Mouse (Mus musculus) lung, postnatal 0 days (tissue): ENCODE results near the gene Rbpj. TPM values are rescaled to one million over a fixed set of nuclear protein-coding genes. Genes with fewer than 3 reads are reported as not detected.

Experiments
- ATAC-seq: fragments of 200-750 bp; cut with Nextera tagmentation; 2 replicates; pipeline ENCODE4 v1.8.0; 2017; ENCODE audit warnings: moderate library complexity
- DNase-seq: peaks from one replicate; pipeline ENCODE4 v3.0.0-alpha.2; 2016; ENCODE audit warnings: low spot score
- H3K27ac ChIP-seq: fragments of 300-500 bp; sonication (generic); 2 replicates; pipeline ENCODE4 v1.5.1; 2014; ENCODE audit warnings: antibody characterized with exemption, mild to moderate bottlenecking, low read length, mixed read lengths
- H3K27me3 ChIP-seq: fragments of 300-500 bp; sonication (generic); replicated peaks from 2 replicates; pipeline ENCODE4 v1.6.1; 2014; ENCODE audit warnings: low read length, mixed read lengths; ENCODE audit not compliant: insufficient read depth
- H3K36me3 ChIP-seq: fragments of 300-500 bp; sonication (generic); 2 replicates; pipeline ENCODE4 v1.6.1; 2014; ENCODE audit warnings: low read length, mixed read lengths; ENCODE audit not compliant: insufficient read depth
- H3K4me1 ChIP-seq: fragments of 300-500 bp; sonication (generic); 2 replicates; pipeline ENCODE4 v1.6.1; 2014; ENCODE audit warnings: antibody characterized with exemption, low read depth, low read length, mixed read lengths; ENCODE audit not compliant: insufficient read depth
- H3K4me2 ChIP-seq: fragments of 300-500 bp; sonication (generic); replicated peaks from 2 replicates; pipeline ENCODE4 v1.6.1; 2014; ENCODE audit warnings: low read depth, mild to moderate bottlenecking, low read length, moderate library complexity, mixed read lengths
- H3K4me3 ChIP-seq: fragments of 300-500 bp; sonication (generic); 2 replicates; pipeline ENCODE4 v1.5.1; 2014; ENCODE audit warnings: low read depth, low read length
- H3K9ac ChIP-seq: fragments of 300-500 bp; sonication (generic); replicated peaks from 2 replicates; pipeline ENCODE4 v1.6.1; 2014; ENCODE audit warnings: low read depth, mild to moderate bottlenecking
- H3K9me3 ChIP-seq: fragments of 300-500 bp; sonication (generic); 2 replicates; pipeline ENCODE4 v1.6.1; 2016; ENCODE audit warnings: low read length, mixed read lengths
- CTCF ChIP-seq: IDR thresholded peaks from 2 replicates; pipeline ENCODE4 v1.5.1; 2016; ENCODE audit warnings: antibody characterized with exemption, mild to moderate bottlenecking
- EP300 ChIP-seq: IDR thresholded peaks from 2 replicates; pipeline ENCODE4 v1.6.1; 2016; ENCODE audit warnings: antibody characterized with exemption, mild to moderate bottlenecking, control low read depth
- WGBS: fragments of 180-500 bp; shearing (Covaris S2); extraction: QIAGEN DNeasy Blood & Tissue Kit; methylation state at CpG from one replicate; pipeline ENCODE4 v1.1.7; 2014; 5-methylcytosine and 5-hydroxymethylcytosine counted together
- polyA plus RNA-seq: library from polyadenylated mRNA; unstranded; fragments of >200 nt; fragmentation: Nextera tagmentation; extraction: Ambion mirVana; gene quantifications from 2 replicates; pipeline ENCODE4 v1.2.1, GENCODE M21; 2015

Rbpj gene
- polyA plus RNA-seq, 1 experiment from 2014 or later: 22.7 TPM

DNA sequence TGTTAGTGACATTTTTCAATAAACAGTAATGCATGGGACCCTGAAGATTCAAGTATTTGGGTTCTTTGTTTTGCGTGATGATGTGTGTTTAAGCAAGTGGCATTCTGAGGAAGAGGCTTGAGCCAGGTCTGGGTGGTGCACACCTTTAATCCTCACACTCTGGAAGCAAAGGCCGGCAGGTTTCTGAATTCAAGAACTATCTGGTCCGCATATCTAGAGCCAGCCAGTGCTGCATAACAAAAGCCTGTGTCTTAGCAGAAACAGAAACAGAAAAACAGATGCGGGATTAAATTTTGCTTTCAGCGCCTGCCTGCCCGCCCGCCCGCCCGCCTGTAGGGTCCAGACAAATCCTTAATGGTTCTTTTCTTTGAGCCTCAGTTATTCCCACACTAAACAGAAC is 1.6 kb downstream of the Rbpj start:
- DNase-seq (no peak), ATAC-seq (no peak)
- Histone ChIP-seq H3K36me3 (no peaks in the 10 kb centered on the region), H3K4me2 (no peak overlapping the region), H3K9ac (no peak overlapping the region), H3K27ac (no peak overlapping the region), H3K9me3 (no peaks in the 10 kb centered on the region), H3K4me3 (no peak overlapping the region), H3K27me3 (no peaks in the 10 kb centered on the region), H3K4me1 (no peaks in the 10 kb centered on the region)
- 87% methylated on average over 9 of the region's 9 CpGs for WGBS
- TF ChIP-seq EP300 (no peak), CTCF (no peak)

GRCm38 (mm10) chr5:53468366-53468765 is 2.4 kb downstream of the Rbpj start:
- TF ChIP-seq CTCF: no peak
- TF ChIP-seq EP300: no peak
- Histone ChIP-seq H3K36me3 (no peaks in the 10 kb centered on the region), H3K9me3 (no peaks in the 10 kb centered on the region), H3K27me3 (no peaks in the 10 kb centered on the region), H3K4me3 (no peak overlapping the region), H3K4me1 (no peaks in the 10 kb centered on the region), H3K4me2 (no peak overlapping the region), H3K27ac (no peak overlapping the region), H3K9ac (no peak overlapping the region)
- ATAC-seq (no peak), DNase-seq (no peak)
- WGBS: 60% methylated on average over 8 of the region's 8 CpGs

GRCm38 (mm10) chr5:53469098-53469776 is 3.3 kb downstream of the Rbpj start:
- Histone ChIP-seq H3K4me3 (no peak overlapping the region), H3K27ac (no peak overlapping the region), H3K36me3 (no peaks in the 10 kb centered on the region), H3K4me2 (peak overlapping the region; percentile 17; the same call in 1 of the 2 replicates), H3K27me3 (no peaks in the 10 kb centered on the region), H3K9me3 (no peaks in the 10 kb centered on the region), H3K4me1 (no peaks in the 10 kb centered on the region), H3K9ac (no peak overlapping the region)
- ATAC-seq (peak; percentile 30), DNase-seq (peak; percentile 33)
- WGBS: 50% methylated on average over 6 of the region's 6 CpGs
- no peak for TF ChIP-seq CTCF
- TF ChIP-seq EP300: no peak

GRCm38 (mm10) chr5:53469777-53470131 is 3.8 kb downstream of the Rbpj start:
- H3K4me2 ChIP-seq: peak overlapping the region; percentile 17; the same call in 1 of the 2 replicates
- ATAC-seq (no peak), DNase-seq (no peak)
- H3K4me1 ChIP-seq: no peaks in the 10 kb centered on the region
- H3K36me3 ChIP-seq: no peaks in the 10 kb centered on the region
- WGBS: 52% methylated on average over 9 of the region's 9 CpGs
- H3K9me3 ChIP-seq: no peaks in the 10 kb centered on the region
- no peak overlapping the region for H3K4me3 ChIP-seq
- no peak overlapping the region for H3K9ac ChIP-seq
- no peak for TF ChIP-seq CTCF
- H3K27ac ChIP-seq: no peak overlapping the region
- H3K27me3 ChIP-seq: no peaks in the 10 kb centered on the region

DNA sequence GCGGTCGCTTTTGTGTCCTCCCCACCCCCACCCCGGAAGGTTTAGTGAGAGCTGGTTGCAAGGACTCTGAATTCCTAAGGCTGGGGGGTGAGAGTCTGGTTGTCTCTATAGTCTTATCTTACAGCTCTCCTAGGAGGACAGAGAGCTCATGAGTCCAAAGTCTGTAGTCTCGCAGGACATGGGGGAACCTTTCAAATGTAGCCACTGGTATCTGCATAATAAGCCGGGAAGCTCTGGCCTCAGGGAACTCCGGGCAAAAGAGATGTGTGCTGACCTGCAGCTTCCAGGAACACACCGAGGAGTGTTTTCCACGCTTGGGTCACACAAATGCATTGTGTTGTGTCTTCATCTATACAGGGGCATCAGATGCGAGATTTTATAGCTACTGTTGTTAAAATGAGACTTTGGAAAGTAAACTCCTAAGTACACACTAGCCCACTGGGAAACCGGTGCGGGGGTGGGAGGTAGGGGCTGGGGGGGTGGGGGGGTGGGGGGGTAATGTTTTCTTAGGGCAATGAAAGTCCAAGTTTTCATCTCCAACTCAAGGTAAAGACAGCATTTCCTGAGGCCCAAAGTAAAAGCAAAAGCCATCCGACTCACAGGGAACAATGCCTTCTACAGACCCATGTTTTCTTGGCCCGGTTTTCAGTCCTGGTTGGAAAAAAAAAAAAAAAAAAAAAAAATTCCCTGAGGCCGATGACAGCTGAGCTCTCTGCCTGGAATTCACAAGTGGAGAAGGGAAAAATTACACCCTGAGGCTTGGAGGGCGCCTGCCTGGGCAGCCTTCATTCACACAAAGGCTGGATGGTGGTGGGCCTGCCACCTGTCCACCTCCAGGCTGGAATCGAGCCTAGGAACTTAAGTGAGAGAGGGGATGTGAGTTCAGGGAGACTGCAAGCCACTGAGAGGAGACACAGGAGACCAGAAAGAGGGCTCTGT is 4.5 kb downstream of the Rbpj start:
- DNase-seq (peak; percentile 30), ATAC-seq (no peak)
- no peaks in the 10 kb centered on the region for H3K9me3 ChIP-seq
- WGBS: 34% methylated on average over 16 of the region's 16 CpGs
- no peak overlapping the region for H3K27ac ChIP-seq
- no peaks in the 10 kb centered on the region for H3K27me3 ChIP-seq
- no peak for TF ChIP-seq CTCF
- TF ChIP-seq EP300: no peak
- H3K4me2 ChIP-seq: peak overlapping the region; percentile 17; the same call in 1 of the 2 replicates
- H3K36me3 ChIP-seq: no peaks in the 10 kb centered on the region
- no peak overlapping the region for H3K4me3 ChIP-seq
- H3K4me1 ChIP-seq: no peaks in the 10 kb centered on the region
- no peak overlapping the region for H3K9ac ChIP-seq

- WGBS: 56% methylated on average over 11 of the region's 11 CpGs
- Histone ChIP-seq H3K4me3 (no peak overlapping the region), H3K4me2 (no peak overlapping the region), H3K9me3 (no peaks in the 10 kb centered on the region), H3K9ac (no peak overlapping the region), H3K27me3 (no peaks in the 10 kb centered on the region), H3K4me1 (no peaks in the 10 kb centered on the region), H3K36me3 (no peaks in the 10 kb centered on the region), H3K27ac (no peak overlapping the region)
- ATAC-seq (0 out of 2 replicates have a peak, but pooled peaks have one; percentile 44), DNase-seq (no peak)
- TF ChIP-seq CTCF: no peak
- TF ChIP-seq EP300: no peak
These were observed 6.5 kb downstream of the Rbpj start for GRCm38 (mm10) chr5:53472485-53472884.
